Mouse (Mus musculus): Measurements from ENCODE around the gene Clec4b1.
"Not testable (repeated sequence)": the region's sequence is repeated elsewhere in the genome, so short reads cannot be mapped to it uniquely, and the experiment has no call there.

The Clec4b1 gene

DNA sequence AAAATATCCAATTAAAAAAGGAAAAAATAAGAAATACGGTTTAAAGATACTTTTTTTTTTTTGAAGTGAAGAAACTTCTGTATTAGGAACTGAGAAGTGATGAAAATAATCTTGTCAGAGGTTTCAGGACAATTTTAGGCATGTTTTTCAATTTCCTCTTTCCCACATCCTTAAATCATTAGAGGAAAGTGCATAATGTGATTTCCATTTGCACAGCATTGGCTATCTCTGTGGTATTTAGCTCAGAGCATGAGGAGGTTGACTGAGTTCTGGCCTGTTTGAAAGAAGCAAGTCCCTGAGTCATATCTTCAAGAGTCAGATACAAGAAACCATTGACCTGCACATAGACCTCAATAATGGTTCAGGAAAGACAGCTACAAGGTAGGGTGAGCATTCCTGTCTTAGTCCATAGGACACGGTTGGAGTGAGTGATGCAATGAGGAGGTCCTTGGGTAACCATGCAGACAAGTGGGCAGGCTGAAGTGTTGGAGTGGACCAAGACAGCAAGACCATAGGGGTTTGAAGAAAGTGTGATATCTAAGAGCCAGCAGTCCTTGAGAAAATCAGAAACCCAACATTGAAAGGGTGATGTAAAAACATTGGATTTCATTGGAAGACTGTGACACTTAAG, at the start of gene Clec4b1:
TSS of gene Clec4b1 (plus strand) at position 221 of the 631 bp plus-strand sequence.
- DNase-seq (ENCODE audit: low read depth, low spot score), result no peak

DNA sequence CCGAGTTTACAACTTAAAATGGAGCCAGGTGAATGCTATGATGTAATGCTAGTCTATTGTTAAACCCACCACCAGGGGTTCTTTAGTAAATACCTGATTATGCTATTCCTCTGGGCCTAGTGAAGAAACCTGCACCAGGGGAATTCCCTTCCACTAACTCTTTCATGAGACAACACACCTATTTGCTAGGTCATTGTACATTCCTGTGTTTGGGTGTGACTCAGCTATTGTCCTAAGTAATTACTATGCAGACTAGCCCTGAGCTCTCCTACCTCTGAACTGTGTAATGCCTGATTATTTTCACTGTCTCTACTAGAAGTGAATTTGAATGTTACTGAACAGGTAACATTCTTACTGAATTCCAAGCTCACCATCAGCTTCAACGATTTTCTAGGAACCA, 45.1 kb upstream of the Clec4b1 start:
- not testable (repeated sequence) for DNase-seq (ENCODE audit: low read depth, low spot score)

DNA sequence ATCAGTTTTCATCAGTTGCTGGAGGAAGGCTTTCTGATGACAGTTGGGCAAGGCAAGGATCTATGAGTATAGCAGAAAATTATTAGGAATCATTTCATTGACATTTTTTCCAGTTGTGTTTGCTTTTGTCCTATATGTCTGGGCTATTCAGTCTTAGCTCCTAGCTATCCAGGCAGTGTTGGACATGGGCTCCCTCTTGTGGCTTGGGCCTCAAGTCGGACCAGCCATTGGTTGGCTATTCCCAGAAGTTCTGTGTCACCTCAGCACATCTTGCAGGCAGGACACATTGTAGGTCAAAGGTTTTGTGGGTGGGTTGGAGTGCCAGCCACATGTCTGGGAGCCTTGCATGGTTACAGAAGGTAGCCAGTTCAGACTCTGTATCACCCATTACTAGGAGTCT, 44.2 kb upstream of the Clec4b1 start:
- DNase-seq (ENCODE audit: low read depth, low spot score), result no peak

DNA sequence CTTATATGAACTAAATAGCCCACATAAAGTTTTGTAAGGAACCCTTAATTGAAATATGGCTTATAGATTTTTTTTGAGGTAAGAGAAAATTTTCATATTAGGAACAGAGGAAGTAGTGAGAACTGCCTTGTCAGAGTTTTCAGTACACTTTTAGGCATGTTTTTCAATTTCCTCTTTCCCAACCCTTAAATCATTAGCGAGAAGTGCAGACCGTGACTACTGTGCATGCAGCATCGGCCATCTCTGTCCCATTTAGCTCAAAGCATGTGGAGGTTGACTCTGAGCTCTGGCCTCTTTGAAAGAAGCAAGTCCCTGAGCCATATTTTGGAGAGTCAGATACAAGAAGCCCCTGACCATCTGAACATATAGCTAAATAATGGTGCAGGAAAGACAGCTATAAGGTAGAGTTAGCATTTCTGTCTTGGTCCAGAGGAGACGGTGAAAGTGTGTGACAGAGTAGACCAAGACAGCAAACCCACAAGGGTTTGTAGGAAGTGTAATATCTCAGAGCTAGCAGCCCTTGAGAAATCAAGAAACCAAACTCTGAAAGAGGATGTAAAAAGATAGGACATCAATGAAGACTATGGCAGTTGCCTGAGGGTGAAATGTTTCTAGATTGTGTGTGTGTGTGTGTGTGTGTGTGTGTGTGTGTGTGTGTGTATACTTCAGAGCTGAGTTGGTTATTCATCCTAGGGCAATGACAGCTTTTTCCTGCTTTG, 45.5 kb downstream of the Clec4b1 start:
- no peak for DNase-seq (ENCODE audit: low read depth, low spot score)

DNA sequence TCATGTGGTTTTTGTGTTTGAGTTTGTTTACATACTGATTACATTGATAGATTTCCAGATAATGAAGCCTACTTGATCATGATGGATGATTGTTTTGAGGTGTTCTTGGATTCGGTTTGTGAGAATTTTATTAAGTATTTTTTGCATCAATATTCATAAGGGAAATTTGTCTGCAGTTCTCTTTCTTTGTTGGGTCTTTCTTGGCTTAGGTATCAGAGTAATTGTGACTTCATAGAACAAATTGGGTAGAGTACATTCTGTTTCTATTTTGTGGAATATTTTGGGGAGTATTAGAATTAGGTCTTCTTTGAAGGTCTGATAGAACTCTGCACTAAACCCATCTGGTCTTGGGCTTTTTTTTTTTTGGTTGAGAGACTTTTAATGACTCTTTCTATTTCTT, 56.4 kb downstream of the Clec4b1 start, which contains the start of gene Clec4a2:
TSS of gene Clec4a2 (plus strand) at position 301 of the 400 bp plus-strand sequence.
- DNase-seq (ENCODE audit: low read depth, low spot score), result not testable (repeated sequence)
